Mouse (Mus musculus) MEL (cell line): ENCODE measurements around the gene Nccrp1. TPM values are rescaled to one million over a fixed set of nuclear protein-coding genes. Genes with fewer than 3 reads are reported as not detected.

ENCODE experiments used
- DNase-seq: peaks from one replicate; pipeline ENCODE4 v3.0.0; 2011; ENCODE audit warnings: low read depth, low spot score
- H3K27ac ChIP-seq: 2 replicates; pipeline ENCODE4 v1.5.1; 2012; ENCODE audit warnings: low read depth, mild to moderate bottlenecking, control low read depth, low read length, moderate library complexity; ENCODE audit not compliant: control insufficient read depth
- H3K27me3 ChIP-seq, 2 experiments: fragments of 150-350 bp in 1 of 2; sonication (generic) in 1 of 2; 2 replicates each; pipeline ENCODE4 v1.6.1; 2012; ENCODE audit warnings: low read length in 2 of 2, mild to moderate bottlenecking in 2 of 2, improper control_type of control experiment in 1 of 2, moderate library complexity in 1 of 2; ENCODE audit not compliant: insufficient read depth in 2 of 2, control insufficient read depth in 1 of 2
- H3K36me3 ChIP-seq, 2 experiments: 2 replicates each; pipeline ENCODE4 v1.6.1; 2012 to 2014; ENCODE audit warnings: low read length in 2 of 2, improper control_type of control experiment in 1 of 2, inconsistent platforms in 1 of 2, mild to moderate bottlenecking in 1 of 2; ENCODE audit not compliant: insufficient read depth in 2 of 2, control insufficient read depth in 1 of 2
- H3K4me1 ChIP-seq, 2 experiments: fragments of 150-350 bp in 1 of 2; sonication (generic) in 1 of 2; 2 replicates each; pipeline ENCODE4 v1.6.1; 2012; ENCODE audit warnings: low read length in 2 of 2, improper control_type of control experiment in 1 of 2, mild to moderate bottlenecking in 1 of 2; ENCODE audit not compliant: insufficient read depth in 2 of 2, control insufficient read depth in 1 of 2
- H3K4me3 ChIP-seq, 2 experiments: fragments of 150-350 bp in 1 of 2; sonication (generic) in 1 of 2; 2 replicates each; pipeline ENCODE4 v1.5.1; 2012; ENCODE audit warnings: low read depth in 2 of 2, low read length in 2 of 2, mild to moderate bottlenecking in 2 of 2, moderate library complexity in 2 of 2, control low read depth in 1 of 2, improper control_type of control experiment in 1 of 2; ENCODE audit not compliant: control insufficient read depth in 1 of 2, insufficient read depth in 1 of 2
- H3K79me2 ChIP-seq: 2 replicates; pipeline ENCODE4 v1.6.1; 2012; ENCODE audit warnings: mild to moderate bottlenecking, low read length, moderate library complexity; ENCODE audit not compliant: control insufficient read depth, poor library complexity, insufficient read depth
- H3K9ac ChIP-seq: 2 replicates; pipeline ENCODE4 v1.6.1; 2012; ENCODE audit warnings: low read depth, mild to moderate bottlenecking, control low read depth, low read length, moderate library complexity; ENCODE audit not compliant: control insufficient read depth, poor library complexity, severe bottlenecking
- H3K9me3 ChIP-seq: fragments of 150-350 bp; sonication (generic); replicated peaks from 2 replicates; pipeline ENCODE4 v1.6.1; 2012; ENCODE audit warnings: mild to moderate bottlenecking, low read length, improper control_type of control experiment, moderate library complexity; ENCODE audit not compliant: insufficient read depth
- CHD1 ChIP-seq: IDR thresholded peaks from 2 replicates; pipeline ENCODE4 v1.6.1; 2012; ENCODE audit warnings: low read depth, mild to moderate bottlenecking, inconsistent platforms, low read length, improper control_type of control experiment
- CHD2 ChIP-seq: IDR thresholded peaks from 2 replicates; pipeline ENCODE4 v1.6.1; 2011; ENCODE audit warnings: low read length, improper control_type of control experiment
- ELF1 ChIP-seq: IDR thresholded peaks from 2 replicates; pipeline ENCODE4 v1.6.1; 2014; ENCODE audit warnings: low read depth, mild to moderate bottlenecking, inconsistent platforms, low read length, improper control_type of control experiment, moderate library complexity
- EP300 ChIP-seq, 2 experiments: IDR thresholded peaks; 2 replicates each; pipeline ENCODE4 v1.6.1; 2011; ENCODE audit warnings: improper control_type of control experiment in 2 of 2, low read length in 2 of 2, low read depth in 1 of 2, mild to moderate bottlenecking in 1 of 2
- HCFC1 ChIP-seq: IDR thresholded peaks from 2 replicates; pipeline ENCODE4 v1.6.1; 2012; ENCODE audit warnings: low read depth, mild to moderate bottlenecking, inconsistent platforms, low read length, improper control_type of control experiment, moderate library complexity
- JUND ChIP-seq: IDR thresholded peaks from 2 replicates; pipeline ENCODE4 v1.6.1; 2011; ENCODE audit warnings: low read depth, mild to moderate bottlenecking, improper control_type of control experiment, low read length
- MAFK ChIP-seq: IDR thresholded peaks from 2 replicates; pipeline ENCODE4 v1.6.1; 2011; ENCODE audit warnings: low read depth, mild to moderate bottlenecking, low read length, improper control_type of control experiment, borderline replicate concordance
- MXI1 ChIP-seq: IDR thresholded peaks from 2 replicates; pipeline ENCODE4 v1.6.1; 2011; ENCODE audit warnings: mild to moderate bottlenecking, low read depth, low read length, improper control_type of control experiment
- NELFE ChIP-seq: IDR thresholded peaks from 2 replicates; pipeline ENCODE4 v1.6.1; 2011; ENCODE audit warnings: low read depth, low read length, improper control_type of control experiment
- POLR2AphosphoS2 ChIP-seq: IDR thresholded peaks from 2 replicates; pipeline ENCODE4 v1.6.1; 2011; ENCODE audit warnings: low read length, improper control_type of control experiment
- POLR2AphosphoS5 ChIP-seq: IDR thresholded peaks from 2 replicates; pipeline ENCODE4 v1.6.1; 2012; ENCODE audit warnings: low read depth, borderline replicate concordance, mild to moderate bottlenecking, inconsistent platforms, low read length, moderate library complexity, mixed read lengths
- SIN3A ChIP-seq: IDR thresholded peaks from 2 replicates; pipeline ENCODE4 v1.6.1; 2012; ENCODE audit warnings: low read length, improper control_type of control experiment, inconsistent platforms
- SMC3 ChIP-seq: IDR thresholded peaks from 2 replicates; pipeline ENCODE4 v1.6.1; 2011; ENCODE audit warnings: low read depth, low read length, improper control_type of control experiment
- UBTF ChIP-seq: IDR thresholded peaks from 2 replicates; pipeline ENCODE4 v1.6.1; 2012; ENCODE audit warnings: low read depth, mild to moderate bottlenecking, inconsistent platforms, low read length, improper control_type of control experiment, moderate library complexity, borderline replicate concordance; ENCODE audit not compliant: insufficient read depth
- ZC3H11A ChIP-seq: IDR thresholded peaks from 2 replicates; pipeline ENCODE4 v1.6.1; 2012; ENCODE audit warnings: low read depth, mild to moderate bottlenecking, inconsistent platforms, low read length, improper control_type of control experiment
- polyA plus RNA-seq, 2 experiments: library from polyadenylated mRNA; stranded (reverse) in 1 of 2; unstranded in 1 of 2; fragments of >175 nt in 1 of 2; fragments of >200 nt in 1 of 2; gene quantifications; 2 replicates each; pipeline versions ENCODE4 v1.2.1 to v1.2.4; 2012; ENCODE audit warnings: low replicate concordance in 2 of 2, low read depth in 1 of 2; ENCODE audit not compliant: insufficient read length in 2 of 2, insufficient read depth in 1 of 2, missing spikeins in 1 of 2
- total RNA-seq: library from RNA; depleted of rRNA; stranded (reverse); fragments of 300-350 nt; gene quantifications from 2 replicates; pipeline ENCODE4 v1.2.3, GENCODE M21; 2012

The Nccrp1 gene
- total and polyA plus RNA-seq, 3 experiments: not detected

GRCm38 (mm10) chr7:28593206-28594111 lies 46.4 kb upstream of the Nccrp1 start (continued):
- TF ChIP-seq JUND (no peak), CHD2 (no peak)

GRCm38 (mm10) chr7:28591862-28592261 lies 44.8 kb upstream of the Nccrp1 start:
- Histone ChIP-seq H3K9ac (no peak overlapping the region), H3K36me3 (peaks cover 0 to 1% of the 10 kb centered on the region in 2 experiments; a peak in 2 of 4 replicates)

GRCm38 (mm10) chr7:28587644-28588043 lies 40.6 kb upstream of the Nccrp1 start:
- Histone ChIP-seq H3K9ac (no peak overlapping the region), H3K27me3 (no peaks in the 10 kb centered on the region), H3K4me1 (peaks cover 19 to 25% of the 10 kb centered on the region in 2 experiments), H3K36me3 (peaks cover 0 to 18% of the 10 kb centered on the region in 2 experiments; a peak in 2 of 4 replicates), H3K79me2 (peaks cover 6% of the 10 kb centered on the region; the same call in 1 of the 2 replicates), H3K27ac (no peak overlapping the region), H3K9me3 (no peaks in the 10 kb centered on the region), H3K4me3 (no peak overlapping the region)
- TF ChIP-seq MAFK (no peak), EP300 (IDR thresholded peaks at IDR 0.05; ENCODE audit: low read depth in 1 of 2, low read length in 2 of 2) (no peak), SIN3A (no peak), ZC3H11A (no peak), POLR2AphosphoS5 (no peak)
- no peak for DNase-seq

More at GRCm38 (mm10) chr7:28591862-28592261, 44.8 kb upstream of the Nccrp1 start:
- TF ChIP-seq MXI1 (no peak), POLR2AphosphoS5 (no peak), POLR2AphosphoS2 (no peak), UBTF (no peak), NELFE (no peak), HCFC1 (no peak), ELF1 (no peak), CHD1 (no peak), SMC3 (no peak)
- Histone ChIP-seq H3K79me2 (peaks cover 14% of the 10 kb centered on the region; the same call in 1 of the 2 replicates), H3K9me3 (no peaks in the 10 kb centered on the region), H3K4me1 (peaks cover 5% of the 10 kb centered on the region in 2 experiments), H3K27me3 (no peaks in the 10 kb centered on the region), H3K27ac (no peak overlapping the region), H3K4me3 (no peak overlapping the region)
- DNase-seq: no peak
